Mouse (Mus musculus) left cerebral cortex, postnatal 10 days (tissue): ENCODE measurements around the gene Larp1. TPM values are rescaled to one million over a fixed set of nuclear protein-coding genes. Genes with fewer than 3 reads are reported as not detected.
"Not testable (repeated sequence)": the region's sequence is repeated elsewhere in the genome, so short reads cannot be mapped to it uniquely, and the experiment has no call there.

Experiments used
- DNase-seq, 2 experiments: peaks; one replicate each; pipeline ENCODE4 v3.0.0; 2021 to 2022; ENCODE audit warnings: low spot score in 2 of 2, mixed read lengths in 1 of 2; ENCODE audit errors: extremely low spot score in 1 of 2
- intact Hi-C: fragments of 180-260 bp; cut with DNase I; formaldehyde crosslinking; loops from one replicate; pipeline ENCODE4 v1.15.1; 2025
- total RNA-seq, 2 experiments: library from RNA; stranded (reverse); gene quantifications; 2 replicates each; pipeline ENCODE4 v1.2.3; 2021

Gene Larp1
- total RNA-seq, 2 experiments from 2014 or later = 86.2 to 89.1 TPM

GRCm38 (mm10) chr11:58021095-58021494, 12.2 kb downstream of the Larp1 start:
- intact Hi-C loops = no loop called here
- no peak for DNase-seq

- intact Hi-C loops = no loop called here
- no peak for DNase-seq
These were observed 12.8 kb downstream of the Larp1 start for GRCm38 (mm10) chr11:58021618-58022017.

- intact Hi-C loops = no loop called here
- no peak for DNase-seq
These were observed 15.4 kb downstream of the Larp1 start for GRCm38 (mm10) chr11:58024271-58024670.

- DNase-seq = no peak
- intact Hi-C loops = no loop called here
These were observed 15.8 kb downstream of the Larp1 start for GRCm38 (mm10) chr11:58024671-58025070.

- intact Hi-C loops = no loop called here
- no peak for DNase-seq
These were observed 17.0 kb downstream of the Larp1 start for GRCm38 (mm10) chr11:58025881-58026280.

- DNase-seq = no peak
- intact Hi-C loops = no loop called here
These were observed 17.5 kb downstream of the Larp1 start for GRCm38 (mm10) chr11:58026337-58026736.

GRCm38 (mm10) chr11:58026860-58027259, 18.0 kb downstream of the Larp1 start:
- DNase-seq = no peak
- intact Hi-C loops = no loop called here

- intact Hi-C loops = no loop called here
- no peak for DNase-seq
These were observed 20.1 kb downstream of the Larp1 start for GRCm38 (mm10) chr11:58028981-58029380.

GRCm38 (mm10) chr11:58029869-58030268, 21.0 kb downstream of the Larp1 start:
- intact Hi-C loops = no loop called here
- no peak for DNase-seq

- intact Hi-C loops = no loop called here
- DNase-seq = no peak
These were observed 22.3 kb downstream of the Larp1 start for GRCm38 (mm10) chr11:58031176-58031575.

- no peak for DNase-seq
These were observed 24.8 kb downstream of the Larp1 start for GRCm38 (mm10) chr11:58033635-58034034.

GRCm38 (mm10) chr11:58039027-58039426, 30.2 kb downstream of the Larp1 start:
- DNase-seq = no peak
- intact Hi-C loops = no loop called here

More at GRCm38 (mm10) chr11:58033635-58034034, 24.8 kb downstream of the Larp1 start:
- intact Hi-C loops = no loop called here

GRCm38 (mm10) chr11:58042861-58043431, 34.1 kb downstream of the Larp1 start:
- no peak for DNase-seq
- intact Hi-C loops = no loop called here

- no peak for DNase-seq
- intact Hi-C loops = no loop called here
These were observed 37.6 kb downstream of the Larp1 start for GRCm38 (mm10) chr11:58046438-58046837.

GRCm38 (mm10) chr11:58057455-58057854, 48.6 kb downstream of the Larp1 start:
- peak; percentile 50 for DNase-seq

GRCm38 (mm10) chr11:58059752-58060151, 50.9 kb downstream of the Larp1 start:
- intact Hi-C loops = loop anchor here (5.0 kb wide), 2 partner anchors 47 to 107 kb away; no protein-coding TSS in a partner anchor
- not testable (repeated sequence) for DNase-seq

More at GRCm38 (mm10) chr11:58057455-58057854, 48.6 kb downstream of the Larp1 start:
- intact Hi-C loops = loop anchor here (5.0 kb wide), 2 partner anchors 45 to 105 kb away; no protein-coding TSS in a partner anchor

- DNase-seq, intact Hi-C loops: not testable (repeated sequence)
These were observed 52.4 kb downstream of the Larp1 start for GRCm38 (mm10) chr11:58061218-58061617.

- intact Hi-C loops = no loop called here
- no peak for DNase-seq
These were observed 53.7 kb downstream of the Larp1 start for GRCm38 (mm10) chr11:58062586-58062985.

- intact Hi-C loops = no loop called here
- DNase-seq = no peak
These were observed 56.2 kb downstream of the Larp1 start for GRCm38 (mm10) chr11:58065025-58065424.

- no peak for DNase-seq
- intact Hi-C loops = no loop called here
These were observed 64.1 kb downstream of the Larp1 start for GRCm38 (mm10) chr11:58072978-58073377.

- intact Hi-C loops = no loop called here
- DNase-seq = no peak
These were observed 68.4 kb downstream of the Larp1 start for GRCm38 (mm10) chr11:58077270-58077669.
